In the genomic region with DNA sequence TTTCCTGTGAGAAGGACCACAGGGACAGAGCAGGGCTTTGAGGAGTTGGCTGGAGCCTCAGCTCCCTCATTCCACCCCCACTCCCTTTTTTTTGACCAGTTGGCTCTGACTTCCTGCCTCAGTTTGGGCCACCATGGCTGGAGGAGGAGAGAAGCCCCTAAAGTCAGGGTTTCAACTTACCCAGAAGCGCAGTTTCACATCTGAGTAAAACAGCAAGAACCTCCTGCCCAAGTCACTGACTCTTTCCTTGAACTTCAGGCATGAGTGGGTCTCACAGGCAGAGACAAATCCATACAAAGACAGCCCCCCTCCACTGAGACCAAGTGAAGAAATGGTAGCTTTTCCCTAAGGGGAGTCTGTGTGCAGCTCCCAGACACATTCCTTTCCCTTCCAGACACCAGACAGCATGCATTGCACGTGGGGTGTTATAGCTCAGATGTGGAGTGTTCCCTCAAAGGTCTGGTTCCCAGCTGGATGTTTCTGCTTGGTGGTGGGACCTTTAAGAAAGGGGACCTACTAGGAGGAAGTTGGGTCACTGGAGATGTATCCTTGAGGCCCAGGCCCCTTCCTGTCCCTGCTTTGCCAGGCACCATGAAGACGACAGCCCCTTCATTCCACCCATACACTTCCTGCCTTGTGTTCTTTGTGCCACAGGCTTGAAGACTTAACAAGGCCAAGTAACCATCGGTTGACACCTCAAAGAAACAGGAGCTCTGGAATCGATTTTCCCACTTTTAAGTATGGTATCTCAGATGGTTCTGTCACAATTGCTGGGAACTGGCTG, we compare ENCODE assay signal across 10 mouse cellular contexts. TPM values are rescaled to one million over a fixed set of nuclear protein-coding genes. Genes with fewer than 3 reads are reported as not detected.
A peak's percentile ranks its signal among the peaks of the same experiment; 100 is the strongest.
DNase-seq lines count a peak whose midpoint lies in the region; ATAC-seq and TF ChIP-seq lines count a peak whose summit lies in the region.
"Had no signal": no experiment of that assay in that cellular context is flagged by ENCODE, and none has a peak within 500 bp of the region (broad histone marks: within the 10 kb centered on the region; RNA-seq: fewer than 3 reads in every experiment).

No protein-coding gene starts in this region.

- no peaks in the 10 kb centered on the region for H3K9me3 ChIP-seq in kidney, embryonic 15.5 days (replicated peaks)
- no peaks in the 10 kb centered on the region for H3K9me3 ChIP-seq in forebrain, postnatal 0 days (ENCODE audit: low read length)
- no peaks in the 10 kb centered on the region for H3K9me3 ChIP-seq in midbrain, embryonic 11.5 days (ENCODE audit: control insufficient read depth, low read length)

- H3K36me3 ChIP-seq in kidney, embryonic 15.5 days, result no peaks in the 10 kb centered on the region
- no peaks in the 10 kb centered on the region for H3K36me3 ChIP-seq in forebrain, postnatal 0 days (ENCODE audit: insufficient read depth)
- H3K36me3 ChIP-seq in midbrain, embryonic 11.5 days (ENCODE audit: control insufficient read depth, insufficient read depth, low read length), result no peaks in the 10 kb centered on the region

- no peak for DNase-seq in kidney, postnatal 10 days
- DNase-seq in forebrain, postnatal 0 days, result no peak
- DNase-seq in midbrain, embryonic 11.5 days (ENCODE audit: low spot score, missing footprints), result peak; percentile 83
- no peak for DNase-seq in kidney, postnatal 14 days
- DNase-seq in lung, adult 2 months, result no peak
- DNase-seq in layer of hippocampus, adult 9-10 months (ENCODE audit: low spot score), result no peak

- no peak for TF ChIP-seq CTCF in forebrain, postnatal 0 days (IDR thresholded peaks at IDR 0.05; ENCODE audit: low read depth)
- TF ChIP-seq CTCF in lung, adult 2 months (IDR thresholded peaks at IDR 0.05; ENCODE audit: insufficient read depth, low read length), result no peak

- no peak overlapping the region for H3K9ac ChIP-seq in kidney, embryonic 15.5 days
- no peak overlapping the region for H3K9ac ChIP-seq in forebrain, postnatal 0 days
- no peak overlapping the region for H3K9ac ChIP-seq in midbrain, embryonic 11.5 days (ENCODE audit: low read length)

- no peak overlapping the region for H3K27ac ChIP-seq in kidney, embryonic 15.5 days
- H3K27ac ChIP-seq in forebrain, postnatal 0 days (ENCODE audit: low read depth, low read length), result peak overlapping the region; percentile 66
- H3K27ac ChIP-seq in midbrain, embryonic 11.5 days (ENCODE audit: low read depth, low read length), result no peak overlapping the region
- H3K27ac ChIP-seq: kidney, postnatal 0 days had no signal

- no peak for TF ChIP-seq POLR2A in lung, adult 2 months (IDR thresholded peaks at IDR 0.05; ENCODE audit: borderline replicate concordance, extremely low read depth, low read depth, low read length)

- 0 out of 2 replicates have a peak, but pooled peaks have one; percentile 7 for ATAC-seq in kidney, embryonic 15.5 days (replicated peaks; ENCODE audit: low FRiP score)
- peak; percentile 48 for ATAC-seq in activated CD4-positive, CD25-positive, alpha-beta regulatory T cell, adult 4 months
- ATAC-seq in forebrain, postnatal 0 days, result no peak
- ATAC-seq in midbrain, embryonic 11.5 days (ENCODE audit: low FRiP score), result no peak

- 56% methylated on average over 5 of the region's 5 CpGs for WGBS in kidney, embryonic 15.5 days
- WGBS in forebrain, postnatal 0 days, result 80% methylated on average over 5 of the region's 5 CpGs
- WGBS in midbrain, embryonic 11.5 days, result 82% methylated on average over 5 of the region's 5 CpGs
- 68% methylated on average over 5 of the region's 5 CpGs for WGBS in lung, adult 2 months

- no peak overlapping the region for H3K4me2 ChIP-seq in kidney, embryonic 15.5 days
- no peak overlapping the region for H3K4me2 ChIP-seq in forebrain, postnatal 0 days (ENCODE audit: low read depth)
- no peak overlapping the region for H3K4me2 ChIP-seq in midbrain, embryonic 11.5 days

- H3K27me3 ChIP-seq in kidney, embryonic 15.5 days, result no peaks in the 10 kb centered on the region
- no peaks in the 10 kb centered on the region for H3K27me3 ChIP-seq in forebrain, postnatal 0 days (ENCODE audit: insufficient read depth, low read length)
- H3K27me3 ChIP-seq in midbrain, embryonic 11.5 days (ENCODE audit: control insufficient read depth, insufficient read depth, low read length), result no peaks in the 10 kb centered on the region

- H3K4me1 ChIP-seq in kidney, embryonic 15.5 days, result peaks cover 8% of the 10 kb centered on the region; the same call in 1 of the 2 replicates
- H3K4me1 ChIP-seq in forebrain, postnatal 0 days (ENCODE audit: insufficient read depth), result no peaks in the 10 kb centered on the region
- H3K4me1 ChIP-seq in midbrain, embryonic 11.5 days (ENCODE audit: control insufficient read depth, insufficient read depth, low read length), result no peaks in the 10 kb centered on the region
- peaks cover 8% of the 10 kb centered on the region for H3K4me1 ChIP-seq in lung, adult 2 months (ENCODE audit: control insufficient read depth, insufficient read depth, low read length)

- H3K4me3 ChIP-seq in kidney, embryonic 15.5 days (replicated peaks), result no peak overlapping the region
- no peak overlapping the region for H3K4me3 ChIP-seq in forebrain, postnatal 0 days (ENCODE audit: low read depth, low read length)
- H3K4me3 ChIP-seq in midbrain, embryonic 11.5 days (ENCODE audit: low read depth, low read length), result no peak overlapping the region
- no peak overlapping the region for H3K4me3 ChIP-seq in lung, adult 2 months (replicated peaks; ENCODE audit: extremely low read depth, low read depth, low read length)
- H3K4me3 ChIP-seq: erythroblast, embryonic 14.5 days had no signal

RNA-seq across cellular contexts. Expression of gene Klf13, which starts 27.1 kb away (rescaled TPM):
- polyA plus RNA-seq in kidney, embryonic 15.5 days (2015; fragmentation: Nextera tagmentation; extraction: Ambion mirVana), result 21.8 and 23.3 TPM in 2 replicates
- 100 to 1,000 TPM; 153 to 178 TPM for polyA plus RNA-seq in activated CD4-positive, CD25-positive, alpha-beta regulatory T cell, adult 4 months (2017; shearing (Covaris generic))
- 25.5 and 32.0 TPM in 2 replicates for total RNA-seq in forebrain, postnatal 0 days (2014; rRNA removed)
- polyA plus RNA-seq in forebrain, postnatal 0 days (2015; fragmentation: Nextera tagmentation; extraction: Ambion mirVana), result 24.8 and 32.0 TPM in 2 replicates
- 31.5 and 32.0 TPM in 2 replicates for polyA plus RNA-seq in midbrain, embryonic 11.5 days (2014; fragmentation: Nextera tagmentation; extraction: Ambion mirVana)
- 88.4 and 109 TPM in 2 replicates for polyA plus RNA-seq in lung, adult 2 months (2012; rRNA removed)

RNA-seq across cellular contexts. Expression of gene E030018B13Rik, which starts 49.2 kb away (rescaled TPM):
- polyA plus RNA-seq in kidney, embryonic 15.5 days (2015; fragmentation: Nextera tagmentation; extraction: Ambion mirVana), result 0.22 TPM in 1 of 2 replicates, not detected in the other
- under 1 TPM in 1 of 2 experiments, not detected in 1; 0.56 TPM for polyA plus RNA-seq in activated CD4-positive, CD25-positive, alpha-beta regulatory T cell, adult 4 months (2017; shearing (Covaris generic))
- not detected in 2 replicates for total RNA-seq in forebrain, postnatal 0 days (2014; rRNA removed)
- not detected in 2 replicates for polyA plus RNA-seq in forebrain, postnatal 0 days (2015; fragmentation: Nextera tagmentation; extraction: Ambion mirVana)
- 0.14 TPM in 1 of 2 replicates, not detected in the other for polyA plus RNA-seq in midbrain, embryonic 11.5 days (2014; fragmentation: Nextera tagmentation; extraction: Ambion mirVana)
- not detected in 2 replicates for polyA plus RNA-seq in lung, adult 2 months (2012; rRNA removed)
- polyA plus RNA-seq: erythroblast, embryonic 14.5 days; kidney, postnatal 0 days had no signal

Comparison
In these comparisons a context has a peak if more than half of its experiments do, and no peak if none do; other contexts are left out.
1. ATAC-seq: peak in kidney, embryonic 15.5 days (single experiment) and activated CD4-positive, CD25-positive, alpha-beta regulatory T cell, adult 4 months (single experiment); none in forebrain, postnatal 0 days (single experiment) and midbrain, embryonic 11.5 days (single experiment).